Mouse (Mus musculus): Measurements from ENCODE around the gene Ism2. TPM values are rescaled to one million over a fixed set of nuclear protein-coding genes. Genes with fewer than 3 reads are reported as not detected.

The Ism2 gene
- polyA plus RNA-seq, 1 experiment, result 5.5 TPM

DNA sequence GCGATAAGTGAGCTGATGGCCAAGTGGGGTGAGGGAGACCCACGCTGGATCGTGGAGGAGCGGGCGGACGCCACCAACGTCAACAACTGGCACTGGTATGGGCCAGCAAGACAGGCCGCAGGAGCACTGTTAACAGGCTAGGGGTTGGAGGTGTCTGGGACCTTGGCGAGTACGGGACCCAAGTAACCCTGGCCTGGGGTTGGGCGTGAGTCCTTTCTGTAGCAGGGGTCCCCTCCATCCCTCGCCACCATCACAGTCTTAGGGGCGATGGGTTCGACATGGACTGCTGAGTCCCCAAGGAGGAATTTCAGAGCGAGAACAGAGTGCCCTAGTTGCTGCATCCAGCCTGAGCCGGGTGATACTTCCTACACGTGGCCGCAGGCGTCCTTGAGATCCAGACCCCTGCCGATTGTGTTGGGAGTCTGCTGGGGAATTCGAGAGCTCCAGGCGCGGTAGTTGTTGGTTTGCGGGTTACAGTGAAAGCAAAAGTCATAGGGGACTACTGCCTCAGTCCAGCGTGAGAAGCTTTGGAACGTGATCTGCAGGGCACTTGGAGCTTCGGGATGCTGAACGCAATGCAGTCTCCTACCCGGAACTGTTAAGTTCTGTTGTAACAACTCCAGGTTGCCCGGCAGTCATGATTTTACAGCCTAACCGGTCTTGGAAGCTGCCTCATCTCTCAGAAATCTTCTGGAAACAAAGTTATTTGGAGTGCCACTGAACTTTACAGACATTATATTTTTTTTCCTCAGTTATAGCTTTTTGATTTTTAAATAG, 32.5 kb downstream of the Ism2 start:
- Histone ChIP-seq H3K4me3 (ENCODE audit: low read depth, low read length) (peak overlapping the region; percentile 78), H3K27me3 (ENCODE audit: control insufficient read depth, insufficient read depth, low read length, poor library complexity, severe bottlenecking) (no peaks in the 10 kb centered on the region), H3K9ac (ENCODE audit: low read depth, poor library complexity, severe bottlenecking) (peak overlapping the region; percentile 55), H3K9me3 (replicated peaks; ENCODE audit: control insufficient read depth, insufficient read depth, low read length, poor library complexity, severe bottlenecking) (no peaks in the 10 kb centered on the region), H3K27ac (ENCODE audit: insufficient read depth, low read length) (peak overlapping the region; percentile 3), H3K4me1 (ENCODE audit: control insufficient read depth, insufficient read depth, low read length) (no peaks in the 10 kb centered on the region), H3K36me3 (ENCODE audit: control insufficient read depth, insufficient read depth, low read length, poor library complexity, severe bottlenecking) (peaks cover 35% of the 10 kb centered on the region)
- TF ChIP-seq POLR2A (IDR thresholded peaks at IDR 0.05; ENCODE audit: insufficient read depth, low read length) (no peak), EP300 (IDR thresholded peaks at IDR 0.05; ENCODE audit: insufficient read depth, low read depth, low read length) (no peak), CTCF (IDR thresholded peaks at IDR 0.05; ENCODE audit: low read depth, low read length) (no peak)

DNA sequence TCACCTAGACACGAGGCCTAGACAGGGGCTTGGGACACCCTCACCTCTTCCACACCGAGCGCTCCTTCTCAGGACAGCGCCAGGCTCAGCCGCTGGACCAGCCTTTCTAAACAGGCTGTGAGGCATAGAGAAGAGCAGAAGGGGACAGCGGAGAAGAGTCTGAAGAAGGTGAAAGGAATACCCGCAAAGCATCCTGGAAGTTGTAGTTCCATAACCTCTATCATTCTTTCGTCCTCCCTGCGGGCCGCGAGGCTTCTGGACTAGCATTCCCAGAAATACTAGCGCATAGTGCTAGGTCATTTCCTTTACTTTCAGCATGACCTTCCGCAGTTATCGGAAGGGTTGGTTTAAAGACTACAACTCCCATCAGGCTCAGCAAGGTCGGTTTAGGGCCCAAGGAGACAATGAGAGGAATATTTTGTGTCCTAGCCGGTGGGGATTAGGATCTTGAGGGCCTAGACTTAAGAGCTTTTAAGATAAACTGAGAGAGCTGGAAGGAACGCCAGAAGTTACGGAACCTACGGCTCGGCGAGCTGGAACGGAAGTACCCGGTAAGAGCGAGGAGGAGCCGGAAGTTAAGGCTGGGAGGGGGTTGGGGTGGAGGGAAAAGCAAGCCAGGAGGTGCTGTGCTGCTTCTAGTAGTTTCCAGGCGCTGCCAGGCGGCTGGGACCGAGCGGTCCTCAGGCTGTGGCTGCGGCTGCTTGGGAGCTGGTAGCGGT, 33.2 kb downstream of the Ism2 start, which contains the start of the genes Vipas39 and Ahsa1:
Gene Vipas39 (minus strand): TSS at position 149 of the 719 bp plus-strand sequence.
Gene Ahsa1 (plus strand): TSS at position 372 of the 719 bp plus-strand sequence.
- Histone ChIP-seq H3K36me3 (ENCODE audit: control insufficient read depth, insufficient read depth, low read length, poor library complexity, severe bottlenecking) (peaks cover 28% of the 10 kb centered on the region), H3K4me1 (ENCODE audit: control insufficient read depth, insufficient read depth, low read length) (no peaks in the 10 kb centered on the region)

DNA sequence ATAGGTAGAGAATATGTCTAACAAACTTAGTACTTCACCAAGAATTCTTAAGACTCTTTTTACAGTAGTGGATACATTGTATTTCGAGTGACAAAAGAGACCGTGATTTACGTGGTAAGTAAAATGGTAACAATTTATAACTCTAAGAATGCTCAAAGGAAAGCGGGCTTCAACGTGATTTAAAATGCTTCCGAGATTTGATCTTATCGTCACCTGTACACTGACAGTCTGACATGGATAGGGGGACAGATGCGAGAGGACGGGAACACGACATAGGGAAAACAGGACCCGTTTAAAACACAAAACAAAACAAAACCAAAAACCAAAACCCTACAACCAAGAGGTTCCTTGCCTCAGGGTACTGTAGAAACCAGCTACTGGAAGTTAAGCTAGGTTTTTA, 34.1 kb downstream of the Ism2 start:
- Histone ChIP-seq H3K27ac (ENCODE audit: insufficient read depth, low read length) (no peak overlapping the region), H3K27me3 (ENCODE audit: control insufficient read depth, insufficient read depth, low read length, poor library complexity, severe bottlenecking) (no peaks in the 10 kb centered on the region), H3K9ac (ENCODE audit: low read depth, poor library complexity, severe bottlenecking) (peak overlapping the region; percentile 55), H3K9me3 (replicated peaks; ENCODE audit: control insufficient read depth, insufficient read depth, low read length, poor library complexity, severe bottlenecking) (no peaks in the 10 kb centered on the region), H3K4me3 (ENCODE audit: low read depth, low read length) (peak overlapping the region; percentile 75), H3K4me1 (ENCODE audit: control insufficient read depth, insufficient read depth, low read length) (no peaks in the 10 kb centered on the region), H3K36me3 (ENCODE audit: control insufficient read depth, insufficient read depth, low read length, poor library complexity, severe bottlenecking) (peaks cover 22% of the 10 kb centered on the region)
- TF ChIP-seq EP300 (IDR thresholded peaks at IDR 0.05; ENCODE audit: insufficient read depth, low read depth, low read length), result no peak
- no peak for TF ChIP-seq POLR2A (IDR thresholded peaks at IDR 0.05; ENCODE audit: insufficient read depth, low read length)
- no peak for TF ChIP-seq CTCF (IDR thresholded peaks at IDR 0.05; ENCODE audit: low read depth, low read length)

More for the DNA sequence above, 33.2 kb downstream of the Ism2 start, which contains the start of the genes Vipas39 and Ahsa1:
- peak within 1 kb of the TSS; percentile 66 for H3K27ac ChIP-seq (ENCODE audit: insufficient read depth, low read length)
- TF ChIP-seq POLR2A (IDR thresholded peaks at IDR 0.05; ENCODE audit: insufficient read depth, low read length) (peak; percentile 95), CTCF (IDR thresholded peaks at IDR 0.05; ENCODE audit: low read depth, low read length) (no peak)
- H3K27me3 ChIP-seq (ENCODE audit: control insufficient read depth, insufficient read depth, low read length, poor library complexity, severe bottlenecking), result no peaks in the 10 kb centered on the region
- no peaks in the 10 kb centered on the region for H3K9me3 ChIP-seq (replicated peaks; ENCODE audit: control insufficient read depth, insufficient read depth, low read length, poor library complexity, severe bottlenecking)
- peak within 1 kb of the TSS; percentile 55 for H3K9ac ChIP-seq (ENCODE audit: low read depth, poor library complexity, severe bottlenecking)
- peak within 1 kb of the TSS; percentile 78 for H3K4me3 ChIP-seq (ENCODE audit: low read depth, low read length)

DNA sequence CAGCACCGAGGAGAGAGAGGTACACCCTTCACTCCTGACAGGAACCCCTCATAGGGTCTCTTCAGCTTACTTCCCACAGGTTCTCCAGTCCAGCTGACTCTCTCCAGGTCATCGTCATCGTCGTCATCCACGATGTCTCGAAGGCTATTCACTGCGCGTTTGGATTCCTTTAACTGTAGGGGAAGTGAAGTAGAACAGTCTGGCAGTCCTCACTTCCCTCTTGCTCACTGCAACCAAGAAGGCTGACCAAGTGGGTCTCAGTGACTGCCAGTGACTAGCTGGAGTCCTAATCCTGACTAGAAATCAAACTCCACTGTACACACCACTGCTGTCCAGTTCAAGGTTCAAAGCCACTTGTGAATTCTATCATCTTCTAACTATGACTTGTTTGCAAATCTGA, 38.9 kb downstream of the Ism2 start:
- Histone ChIP-seq H3K36me3 (ENCODE audit: control insufficient read depth, insufficient read depth, low read length, poor library complexity, severe bottlenecking) (peaks cover 17% of the 10 kb centered on the region), H3K27ac (ENCODE audit: insufficient read depth, low read length) (no peak overlapping the region), H3K9ac (ENCODE audit: low read depth, poor library complexity, severe bottlenecking) (no peak overlapping the region), H3K9me3 (replicated peaks; ENCODE audit: control insufficient read depth, insufficient read depth, low read length, poor library complexity, severe bottlenecking) (no peaks in the 10 kb centered on the region), H3K27me3 (ENCODE audit: control insufficient read depth, insufficient read depth, low read length, poor library complexity, severe bottlenecking) (no peaks in the 10 kb centered on the region), H3K4me1 (ENCODE audit: control insufficient read depth, insufficient read depth, low read length) (no peaks in the 10 kb centered on the region), H3K4me3 (ENCODE audit: low read depth, low read length) (no peak overlapping the region)
- TF ChIP-seq POLR2A (IDR thresholded peaks at IDR 0.05; ENCODE audit: insufficient read depth, low read length) (no peak), CTCF (IDR thresholded peaks at IDR 0.05; ENCODE audit: low read depth, low read length) (no peak), EP300 (IDR thresholded peaks at IDR 0.05; ENCODE audit: insufficient read depth, low read depth, low read length) (no peak)

DNA sequence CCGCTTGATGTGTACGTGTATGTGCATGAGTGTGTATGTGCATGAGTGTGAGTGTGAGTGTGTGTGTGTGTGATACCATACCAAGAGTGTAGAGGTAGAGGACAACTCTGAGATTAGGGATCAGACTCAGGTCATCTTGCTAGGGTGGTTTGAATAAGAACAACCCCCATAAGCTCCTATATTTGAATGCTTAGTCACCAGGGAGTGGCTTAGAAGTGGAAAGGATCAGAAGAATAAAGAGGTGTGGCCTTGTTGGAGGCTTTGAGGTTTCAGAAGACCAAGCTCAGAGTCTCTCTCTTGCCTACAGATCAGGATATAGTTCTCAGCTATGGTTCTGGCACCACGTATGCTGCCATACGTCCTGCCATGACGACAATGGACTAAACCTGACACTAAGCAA, 42.9 kb downstream of the Ism2 start:
- Histone ChIP-seq H3K27ac (ENCODE audit: insufficient read depth, low read length) (no peak overlapping the region), H3K36me3 (ENCODE audit: control insufficient read depth, insufficient read depth, low read length, poor library complexity, severe bottlenecking) (peaks cover 21% of the 10 kb centered on the region), H3K27me3 (ENCODE audit: control insufficient read depth, insufficient read depth, low read length, poor library complexity, severe bottlenecking) (no peaks in the 10 kb centered on the region), H3K9me3 (replicated peaks; ENCODE audit: control insufficient read depth, insufficient read depth, low read length, poor library complexity, severe bottlenecking) (no peaks in the 10 kb centered on the region), H3K9ac (ENCODE audit: low read depth, poor library complexity, severe bottlenecking) (no peak overlapping the region), H3K4me3 (ENCODE audit: low read depth, low read length) (no peak overlapping the region), H3K4me1 (ENCODE audit: control insufficient read depth, insufficient read depth, low read length) (no peaks in the 10 kb centered on the region)
- TF ChIP-seq CTCF (IDR thresholded peaks at IDR 0.05; ENCODE audit: low read depth, low read length), result no peak
- no peak for TF ChIP-seq EP300 (IDR thresholded peaks at IDR 0.05; ENCODE audit: insufficient read depth, low read depth, low read length)
- no peak for TF ChIP-seq POLR2A (IDR thresholded peaks at IDR 0.05; ENCODE audit: insufficient read depth, low read length)

DNA sequence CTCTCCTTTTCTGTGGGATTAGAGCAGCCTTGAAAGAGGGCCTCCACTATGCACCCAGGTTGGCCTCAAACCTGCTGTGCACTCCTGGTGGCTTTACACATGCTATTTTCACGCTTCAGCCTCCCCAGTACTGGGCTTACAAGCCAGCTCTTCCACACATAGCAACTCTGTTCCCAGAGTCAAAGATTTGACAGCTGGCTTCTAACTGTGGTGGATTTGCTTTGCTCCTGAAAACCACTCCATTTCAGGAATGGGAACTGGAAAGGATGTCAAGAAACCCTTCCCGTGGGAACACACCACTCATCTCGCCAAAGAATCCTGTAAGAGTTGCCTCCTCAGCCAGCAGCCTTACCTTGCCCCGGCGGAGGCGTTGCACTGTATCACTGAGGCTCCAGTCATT, 45.6 kb downstream of the Ism2 start:
- Histone ChIP-seq H3K9ac (ENCODE audit: low read depth, poor library complexity, severe bottlenecking) (no peak overlapping the region), H3K4me3 (ENCODE audit: low read depth, low read length) (no peak overlapping the region), H3K36me3 (ENCODE audit: control insufficient read depth, insufficient read depth, low read length, poor library complexity, severe bottlenecking) (peaks cover 23% of the 10 kb centered on the region), H3K27ac (ENCODE audit: insufficient read depth, low read length) (no peak overlapping the region), H3K9me3 (replicated peaks; ENCODE audit: control insufficient read depth, insufficient read depth, low read length, poor library complexity, severe bottlenecking) (no peaks in the 10 kb centered on the region), H3K4me1 (ENCODE audit: control insufficient read depth, insufficient read depth, low read length) (no peaks in the 10 kb centered on the region), H3K27me3 (ENCODE audit: control insufficient read depth, insufficient read depth, low read length, poor library complexity, severe bottlenecking) (no peaks in the 10 kb centered on the region)
- TF ChIP-seq POLR2A (IDR thresholded peaks at IDR 0.05; ENCODE audit: insufficient read depth, low read length) (no peak), CTCF (IDR thresholded peaks at IDR 0.05; ENCODE audit: low read depth, low read length) (no peak), EP300 (IDR thresholded peaks at IDR 0.05; ENCODE audit: insufficient read depth, low read depth, low read length) (no peak)

Measured in ES-Bruce4 (cell line).